Mouse (Mus musculus) lung, embryonic 15.5 days (tissue): ENCODE measurements around the gene Ccl27b. TPM values are rescaled to one million over a fixed set of nuclear protein-coding genes. Genes with fewer than 3 reads are reported as not detected.
"Not testable (repeated sequence)": the region's sequence is repeated elsewhere in the genome, so short reads cannot be mapped to it uniquely, and the experiment has no call there.

Experiments used
- ATAC-seq: fragments of 200-750 bp; cut with Nextera tagmentation; 2 replicates; pipeline ENCODE4 v1.8.0; 2017; ENCODE audit warnings: moderate number of reproducible peaks, borderline replicate concordance; ENCODE audit not compliant: low FRiP score, low TSS enrichment; ENCODE audit errors: extremely low read depth
- H3K27ac ChIP-seq: fragments of 300-500 bp; sonication (generic); 2 replicates; pipeline ENCODE4 v1.5.1; 2015; ENCODE audit warnings: moderate library complexity, mild to moderate bottlenecking, inconsistent platforms
- H3K27me3 ChIP-seq: fragments of 300-500 bp; sonication (generic); 2 replicates; pipeline ENCODE4 v1.6.1; 2015; ENCODE audit warnings: inconsistent platforms
- H3K36me3 ChIP-seq: fragments of 300-500 bp; sonication (generic); 2 replicates; pipeline ENCODE4 v1.6.1; 2015; ENCODE audit warnings: inconsistent platforms
- H3K4me1 ChIP-seq: fragments of 300-500 bp; sonication (generic); 2 replicates; pipeline ENCODE4 v1.6.1; 2015; ENCODE audit warnings: inconsistent platforms
- H3K4me2 ChIP-seq: fragments of 300-500 bp; sonication (generic); 2 replicates; pipeline ENCODE4 v1.6.1; 2015; ENCODE audit warnings: inconsistent platforms, mild to moderate bottlenecking, moderate library complexity
- H3K4me3 ChIP-seq: fragments of 300-500 bp; sonication (generic); 2 replicates; pipeline ENCODE4 v1.5.1; 2015; ENCODE audit warnings: mild to moderate bottlenecking, inconsistent platforms
- H3K9ac ChIP-seq: fragments of 300-500 bp; sonication (generic); 2 replicates; pipeline ENCODE4 v1.6.1; 2015; ENCODE audit warnings: inconsistent platforms
- H3K9me3 ChIP-seq: fragments of 300-500 bp; sonication (generic); 2 replicates; pipeline ENCODE4 v1.6.1; 2016; ENCODE audit warnings: inconsistent platforms
- WGBS: fragments of 180-500 bp; shearing (Covaris S2); methylation state at CpG from one replicate; pipeline ENCODE4 v1.1.7; 2015; 5-methylcytosine and 5-hydroxymethylcytosine counted together
- polyA plus RNA-seq: library from polyadenylated mRNA; unstranded; fragments of >200 nt; fragmentation: Nextera tagmentation; extraction: Ambion mirVana; gene quantifications from 2 replicates; pipeline ENCODE4 v1.2.1, GENCODE M21; 2015

The Ccl27b gene
- polyA plus RNA-seq, result not detected in 2 replicates

GRCm38 (mm10) chr4:42654951-42655350 is at the start of gene Ccl27b:
Gene Ccl27b, plus strand, starts transcription at chr4:42655251.
- not testable (repeated sequence) for H3K4me1 ChIP-seq, H3K27ac ChIP-seq, H3K4me3 ChIP-seq, ATAC-seq, H3K9ac ChIP-seq, H3K27me3 ChIP-seq, H3K9me3 ChIP-seq, H3K36me3 ChIP-seq, H3K4me2 ChIP-seq
- no CpG with 5 or more reads among the region's 9 CpGs for WGBS

DNA sequence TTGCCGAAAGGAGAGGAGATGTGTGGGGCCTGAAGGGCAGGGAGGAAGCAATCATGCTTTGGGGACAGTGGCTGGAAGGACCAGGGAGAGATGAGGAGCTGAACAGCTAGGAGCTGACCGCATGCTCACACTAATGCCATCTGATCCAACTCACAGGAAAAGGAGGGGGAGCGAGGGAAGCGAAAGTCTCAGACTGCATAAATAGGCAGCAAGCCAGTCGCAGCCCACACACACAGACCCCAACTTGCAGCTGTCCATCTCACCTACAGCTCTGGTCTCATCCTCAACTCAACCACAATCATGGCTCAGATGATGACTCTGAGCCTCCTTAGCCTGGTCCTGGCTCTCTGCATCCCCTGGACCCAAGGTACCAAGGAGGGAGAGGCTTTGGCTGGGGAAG is 43.2 kb upstream of the Ccl27b start, which contains the start of gene Gm10591:
Gm10591 (plus strand) TSS at position 301 of the 400 bp plus-strand sequence.
- H3K9me3 ChIP-seq, ATAC-seq, H3K4me2 ChIP-seq, H3K4me3 ChIP-seq, H3K27me3 ChIP-seq, H3K4me1 ChIP-seq, H3K36me3 ChIP-seq, H3K27ac ChIP-seq, H3K9ac ChIP-seq: not testable (repeated sequence)
- no CpG with 5 or more reads among the region's 5 CpGs for WGBS

DNA sequence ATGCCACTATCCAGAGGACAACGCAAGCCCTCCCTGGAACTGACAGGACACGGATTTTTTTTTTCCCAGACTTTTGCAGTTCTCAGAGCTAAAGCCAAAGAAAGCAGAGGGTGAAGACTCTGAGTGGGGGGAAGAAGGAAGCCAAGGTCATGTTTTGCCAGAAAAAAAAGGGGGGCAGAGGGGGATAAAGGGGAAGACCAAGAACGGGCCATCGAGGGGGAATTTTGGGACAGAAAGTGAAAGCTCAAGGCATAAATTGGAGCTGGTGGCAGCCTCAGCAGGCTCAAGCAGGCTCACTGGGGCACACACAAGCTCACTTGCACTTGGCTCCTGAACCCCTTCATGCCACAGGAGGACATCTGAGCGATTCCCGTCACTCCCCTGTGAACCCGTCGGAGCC is 25.6 kb upstream of the Ccl27b start, which contains the start of gene Gm2564:
Gm2564 (plus strand) TSS at position 301 of the 400 bp plus-strand sequence.
- not testable (repeated sequence) for H3K27me3 ChIP-seq, H3K36me3 ChIP-seq, H3K9me3 ChIP-seq, H3K4me3 ChIP-seq, H3K4me2 ChIP-seq, H3K4me1 ChIP-seq, ATAC-seq, H3K9ac ChIP-seq, H3K27ac ChIP-seq
- WGBS, result no CpG with 5 or more reads among the region's 8 CpGs

GRCm38 (mm10) chr4:42661793-42662192 is 6.7 kb downstream of the Ccl27b start, which contains the start of gene Il11ra2:
Gene Il11ra2, minus strand, starts transcription at chr4:42661893.
- H3K9ac ChIP-seq, H3K4me1 ChIP-seq, ATAC-seq, H3K4me2 ChIP-seq, H3K27ac ChIP-seq, H3K27me3 ChIP-seq, H3K36me3 ChIP-seq, H3K9me3 ChIP-seq, H3K4me3 ChIP-seq: not testable (repeated sequence)
- WGBS, result no CpG with 5 or more reads among the region's 3 CpGs

DNA sequence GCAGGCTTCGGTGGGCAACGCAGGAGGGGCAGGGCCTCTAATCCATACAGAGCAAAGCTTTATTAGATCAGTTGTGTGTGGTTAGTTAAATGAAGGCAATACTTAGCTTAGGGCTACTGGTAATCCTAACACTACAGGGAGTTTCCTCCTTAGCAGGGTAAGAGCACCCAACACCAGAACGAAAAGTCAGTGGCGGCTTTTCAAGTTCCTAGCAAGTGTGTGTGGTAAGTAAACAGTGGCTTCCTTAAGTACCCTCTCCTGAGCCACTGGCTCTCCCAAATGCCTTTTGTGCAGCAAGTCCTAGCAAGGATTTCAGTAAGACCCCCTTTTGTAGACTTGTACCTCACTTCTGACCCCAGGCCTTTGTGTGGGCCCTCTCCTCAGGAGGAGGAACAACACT is 20.4 kb downstream of the Ccl27b start:
- H3K4me3 ChIP-seq, ATAC-seq, H3K36me3 ChIP-seq, H3K9ac ChIP-seq, H3K27ac ChIP-seq, H3K4me2 ChIP-seq, H3K4me1 ChIP-seq, H3K9me3 ChIP-seq, H3K27me3 ChIP-seq: not testable (repeated sequence)
- WGBS, result no CpG with 5 or more reads among the region's 4 CpGs

GRCm38 (mm10) chr4:42679365-42679764 is 24.3 kb downstream of the Ccl27b start:
- H3K9me3 ChIP-seq, ATAC-seq, H3K27ac ChIP-seq, H3K4me3 ChIP-seq, H3K36me3 ChIP-seq, H3K27me3 ChIP-seq, H3K9ac ChIP-seq, H3K4me1 ChIP-seq, H3K4me2 ChIP-seq: not testable (repeated sequence)
- WGBS, result no CpG with 5 or more reads among the region's 7 CpGs

DNA sequence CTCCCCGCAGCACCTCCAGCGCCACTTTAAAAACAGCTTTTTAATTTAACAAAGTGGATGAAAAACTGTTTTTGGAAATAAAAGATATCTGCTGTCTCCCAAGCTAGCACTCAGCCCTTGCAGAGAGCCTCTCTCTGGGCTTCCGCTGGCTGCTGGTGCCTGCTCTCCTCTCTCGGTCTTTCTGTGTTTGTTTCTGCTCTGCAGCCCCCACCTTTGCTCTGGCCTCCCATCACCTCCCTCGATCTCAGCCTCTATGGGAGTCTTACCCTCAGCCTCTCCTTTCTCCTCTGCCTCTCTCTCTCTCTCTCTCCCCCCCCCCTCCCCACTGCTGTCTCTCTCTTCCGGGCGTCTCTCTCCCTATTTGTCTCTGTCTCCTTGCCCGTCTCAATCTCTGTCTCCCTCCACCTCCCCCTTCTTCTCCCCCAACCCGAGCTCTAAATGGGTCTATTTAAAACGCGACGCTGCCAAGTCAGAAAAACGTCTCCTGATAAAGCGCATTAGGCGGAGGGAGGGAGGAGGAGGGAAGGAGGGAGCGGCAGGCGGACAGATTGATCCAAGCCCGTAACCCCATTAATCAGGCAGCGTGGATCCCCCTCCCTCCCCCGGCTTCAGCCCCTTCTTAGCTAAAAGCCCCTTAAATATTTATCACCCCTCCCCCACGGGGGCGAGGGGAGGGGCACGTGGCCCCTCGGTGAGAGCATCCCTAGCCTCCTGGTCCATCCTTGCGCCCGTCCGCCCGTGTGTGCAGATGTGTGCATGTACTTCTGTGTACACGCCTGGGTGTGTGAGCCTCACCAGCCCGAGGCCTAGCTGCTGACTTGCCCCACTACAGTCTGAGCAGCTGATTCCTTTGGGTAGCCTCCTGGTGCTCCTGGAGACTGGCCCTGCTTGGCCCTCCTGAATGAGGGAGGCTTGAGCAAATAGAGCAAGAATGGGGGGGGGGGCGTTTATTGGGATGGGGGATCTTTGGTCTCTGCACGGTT is 25.6 kb downstream of the Ccl27b start:
- H3K4me3 ChIP-seq, H3K27me3 ChIP-seq, H3K9ac ChIP-seq, H3K4me1 ChIP-seq, H3K9me3 ChIP-seq, H3K27ac ChIP-seq, H3K4me2 ChIP-seq, H3K36me3 ChIP-seq, ATAC-seq: not testable (repeated sequence)
- WGBS, result no CpG with 5 or more reads among the region's 32 CpGs

- H3K27ac ChIP-seq, H3K4me3 ChIP-seq, H3K27me3 ChIP-seq, H3K9me3 ChIP-seq, H3K36me3 ChIP-seq, H3K9ac ChIP-seq, H3K4me1 ChIP-seq, H3K4me2 ChIP-seq: not testable (repeated sequence)
- ATAC-seq, result peak; percentile 42; the same call in 1 of the 2 replicates
- no CpG with 5 or more reads among the region's 66 CpGs for WGBS
Observed at GRCm38 (mm10) chr4:42681473-42682182, 26.6 kb downstream of the Ccl27b start.

- ATAC-seq, result peak; percentile 64; the same call in 1 of the 2 replicates
- not testable (repeated sequence) for H3K9me3 ChIP-seq, H3K27ac ChIP-seq, H3K36me3 ChIP-seq, H3K27me3 ChIP-seq, H3K4me2 ChIP-seq, H3K4me3 ChIP-seq, H3K9ac ChIP-seq, H3K4me1 ChIP-seq
- WGBS, result no CpG with 5 or more reads among the region's 18 CpGs
Observed at GRCm38 (mm10) chr4:42682183-42682524, 27.1 kb downstream of the Ccl27b start.

Other genes starting within 250 kb of the Ccl27b start
- not detected in 2 replicates for gene Gm21586, start 215.9 kb upstream of the Ccl27b start, polyA plus RNA-seq
- not detected in 2 replicates for gene Gm2163, start 188.5 kb upstream of the Ccl27b start, polyA plus RNA-seq
- not detected in 2 replicates for gene Fam205a2, start 127.1 kb upstream of the Ccl27b start, polyA plus RNA-seq
- not detected in 2 replicates for gene Gm10591, start 43.1 kb upstream of the Ccl27b start, polyA plus RNA-seq
- gene Gm2564, start 25.5 kb upstream of the Ccl27b start, polyA plus RNA-seq, result not detected in 2 replicates
- gene Il11ra2, start 6.6 kb downstream of the Ccl27b start, polyA plus RNA-seq, result not detected in 2 replicates
- gene 4930578G10Rik, start 80.3 kb downstream of the Ccl27b start, polyA plus RNA-seq, result not detected in 2 replicates
- gene Ccl19, start 101.3 kb downstream of the Ccl27b start, polyA plus RNA-seq, result 0.41 TPM in 1 of 2 replicates, not detected in the other
- 72.9 and 77.9 TPM in 2 replicates for gene Ccl21a, start 118.7 kb downstream of the Ccl27b start, polyA plus RNA-seq
- 0.08 TPM in 1 of 2 replicates, not detected in the other for gene Fam205a1, start 198.6 kb downstream of the Ccl27b start, polyA plus RNA-seq
- gene Gm12394, start 201.5 kb downstream of the Ccl27b start, polyA plus RNA-seq, result 0.06 TPM in 1 of 2 replicates, not detected in the other
- 0.30 TPM in 1 of 2 replicates, not detected in the other for gene Fam205c, start 219.0 kb downstream of the Ccl27b start, polyA plus RNA-seq